Mouse (Mus musculus) lung, postnatal 14 days (tissue): ENCODE results near the gene Pnrc2.

ENCODE experiments used
- DNase-seq: peaks from one replicate; pipeline ENCODE4 v3.0.0; 2021

The Pnrc2 gene

GRCm38 (mm10) chr4:135857597-135858186, 16.0 kb downstream of the Pnrc2 start:
- no peak for DNase-seq

GRCm38 (mm10) chr4:135856223-135857091, 17.2 kb downstream of the Pnrc2 start:
- peak; percentile 66 for DNase-seq

GRCm38 (mm10) chr4:135855536-135856222, 18.0 kb downstream of the Pnrc2 start, which contains the start of gene Srsf10:
TSS of gene Srsf10 (plus strand) at chr4:135855747.
- peak; percentile 96 for DNase-seq

- no peak for DNase-seq
Observed at GRCm38 (mm10) chr4:135855080-135855479, 18.6 kb downstream of the Pnrc2 start.

- no peak for DNase-seq
Observed at GRCm38 (mm10) chr4:135854630-135855029, 19.0 kb downstream of the Pnrc2 start.

- no peak for DNase-seq
Observed at GRCm38 (mm10) chr4:135853987-135854546, 19.6 kb downstream of the Pnrc2 start.

GRCm38 (mm10) chr4:135851942-135852341, 21.7 kb downstream of the Pnrc2 start:
- no peak for DNase-seq

GRCm38 (mm10) chr4:135850411-135851095, 23.1 kb downstream of the Pnrc2 start:
- DNase-seq, result no peak

- DNase-seq, result no peak
Observed at GRCm38 (mm10) chr4:135847581-135847980, 26.1 kb downstream of the Pnrc2 start.

- DNase-seq, result peak; percentile 40
Observed at GRCm38 (mm10) chr4:135844400-135844799, 29.2 kb downstream of the Pnrc2 start.

- no peak for DNase-seq
Observed at GRCm38 (mm10) chr4:135839293-135840011, 34.2 kb downstream of the Pnrc2 start.

- DNase-seq, result no peak
Observed at GRCm38 (mm10) chr4:135838925-135839292, 34.7 kb downstream of the Pnrc2 start.

- DNase-seq, result no peak
Observed at GRCm38 (mm10) chr4:135834124-135834717, 39.4 kb downstream of the Pnrc2 start.

- DNase-seq, result no peak
Observed at GRCm38 (mm10) chr4:135833301-135834123, 40.1 kb downstream of the Pnrc2 start.

GRCm38 (mm10) chr4:135832070-135832469, 41.6 kb downstream of the Pnrc2 start:
- DNase-seq, result peak; percentile 59

- DNase-seq, result peak; percentile 79
Observed at GRCm38 (mm10) chr4:135828491-135828890, 45.2 kb downstream of the Pnrc2 start.

- DNase-seq, result no peak
Observed at GRCm38 (mm10) chr4:135824254-135824653, 49.4 kb downstream of the Pnrc2 start.

GRCm38 (mm10) chr4:135823298-135823697, 50.4 kb downstream of the Pnrc2 start:
- DNase-seq, result peak; percentile 52

GRCm38 (mm10) chr4:135821772-135822171, 51.9 kb downstream of the Pnrc2 start:
- DNase-seq, result no peak
